Mouse (Mus musculus): ENCODE measurements around the gene Zfp444. TPM values are rescaled to one million over a fixed set of nuclear protein-coding genes. Genes with fewer than 3 reads are reported as not detected.

The Zfp444 gene
- total and polyA plus RNA-seq, 3 experiments, result 16.2 to 24.2 TPM; not detected in 1

DNA sequence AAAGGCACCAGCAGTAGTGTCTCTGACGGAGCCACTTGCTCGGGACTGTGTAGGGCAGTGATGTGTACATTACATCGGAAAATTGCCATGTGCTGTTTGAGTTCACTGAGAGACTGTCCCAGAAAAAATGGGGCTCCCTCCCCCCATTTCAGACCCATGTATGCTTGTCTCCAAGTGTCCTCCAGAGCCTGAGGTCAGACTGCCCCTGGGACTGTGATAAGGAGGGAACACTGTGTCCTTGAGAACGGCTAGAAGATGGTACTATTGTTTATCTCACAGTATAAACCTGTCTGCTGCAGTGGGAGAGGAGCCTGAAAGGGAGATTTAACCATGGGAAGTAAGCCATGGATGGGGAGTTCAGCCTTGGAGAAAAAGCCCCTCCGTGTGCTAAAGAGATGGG lies 7.4 kb upstream of the Zfp444 start:
- DNase-seq (ENCODE audit: low read depth, low spot score), result no peak
- H3K79me2 ChIP-seq (ENCODE audit: control insufficient read depth, insufficient read depth, low read length, poor library complexity), result no peaks in the 10 kb centered on the region
- no peaks in the 10 kb centered on the region; a peak in 1 of 4 replicates for H3K36me3 ChIP-seq (ENCODE audit: control insufficient read depth in 1 of 2, insufficient read depth in 2 of 2, low read length in 2 of 2)
- H3K9ac ChIP-seq (ENCODE audit: control insufficient read depth, low read depth, low read length, poor library complexity, severe bottlenecking), result no peak overlapping the region
- no peaks in the 10 kb centered on the region for H3K9me3 ChIP-seq (replicated peaks; ENCODE audit: insufficient read depth, low read length)
- TF ChIP-seq MXI1 (IDR thresholded peaks at IDR 0.05; ENCODE audit: low read depth, low read length) (no peak), CHD1 (IDR thresholded peaks at IDR 0.05; ENCODE audit: low read depth, low read length) (no peak), TAL1 (IDR thresholded peaks at IDR 0.05; ENCODE audit: low read length) (no peak), POLR2AphosphoS5 (IDR thresholded peaks at IDR 0.05; ENCODE audit: borderline replicate concordance, low read depth, low read length) (no peak), POLR2A (IDR thresholded peaks at IDR 0.05; ENCODE audit: control insufficient read depth in 1 of 2, insufficient read depth in 1 of 2, low read depth in 1 of 2, low read length in 2 of 2, poor library complexity in 1 of 2) (no peak), SMC3 (IDR thresholded peaks at IDR 0.05; ENCODE audit: low read depth, low read length) (no peak), KAT2A (conservative IDR thresholded peaks at IDR 0.05; ENCODE audit: low read depth, low read length) (no peak)
- H3K27me3 ChIP-seq (ENCODE audit: control insufficient read depth in 1 of 2, insufficient read depth in 2 of 2, low read length in 2 of 2), result no peaks in the 10 kb centered on the region
- no peak overlapping the region for H3K27ac ChIP-seq (ENCODE audit: control insufficient read depth, low read depth, low read length)
- H3K4me1 ChIP-seq (ENCODE audit: control insufficient read depth in 1 of 2, insufficient read depth in 2 of 2, low read length in 2 of 2), result no peaks in the 10 kb centered on the region
- H3K4me3 ChIP-seq (ENCODE audit: control insufficient read depth in 1 of 2, insufficient read depth in 1 of 2, low read depth in 2 of 2, low read length in 2 of 2), result no peak overlapping the region

DNA sequence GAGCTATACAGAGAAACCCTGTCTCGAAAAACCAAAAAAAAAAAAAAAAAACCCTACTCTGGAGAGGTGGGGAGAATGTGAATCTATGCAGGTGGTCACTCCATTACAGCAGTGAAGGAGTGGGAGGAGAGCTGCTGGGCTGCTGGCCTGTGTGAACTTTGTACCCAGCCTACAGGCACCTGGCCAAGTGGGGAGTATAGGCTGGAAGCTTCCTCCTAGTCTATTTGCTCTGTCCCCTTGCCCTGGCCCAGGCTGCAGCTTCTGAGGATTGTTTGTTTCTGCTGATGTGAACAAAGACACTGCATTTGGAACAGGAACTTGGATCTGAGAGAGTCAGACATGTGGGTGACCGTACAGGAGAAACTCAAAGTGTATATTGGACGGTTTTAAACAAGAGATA lies 2.6 kb upstream of the Zfp444 start:
- Histone ChIP-seq H3K27ac (ENCODE audit: control insufficient read depth, low read depth, low read length) (no peak overlapping the region), H3K9me3 (replicated peaks; ENCODE audit: insufficient read depth, low read length) (no peaks in the 10 kb centered on the region), H3K4me1 (ENCODE audit: control insufficient read depth in 1 of 2, insufficient read depth in 2 of 2, low read length in 2 of 2) (peaks cover 2 to 6% of the 10 kb centered on the region in 2 experiments; a peak in 3 of 4 replicates), H3K4me3 (ENCODE audit: control insufficient read depth in 1 of 2, insufficient read depth in 1 of 2, low read depth in 2 of 2, low read length in 2 of 2) (no peak overlapping the region), H3K27me3 (ENCODE audit: control insufficient read depth in 1 of 2, insufficient read depth in 2 of 2, low read length in 2 of 2) (no peaks in the 10 kb centered on the region), H3K9ac (ENCODE audit: control insufficient read depth, low read depth, low read length, poor library complexity, severe bottlenecking) (no peak overlapping the region), H3K36me3 (ENCODE audit: control insufficient read depth in 1 of 2, insufficient read depth in 2 of 2, low read length in 2 of 2) (peaks cover 0 to 13% of the 10 kb centered on the region in 2 experiments; a peak in 2 of 4 replicates), H3K79me2 (ENCODE audit: control insufficient read depth, insufficient read depth, low read length, poor library complexity) (peaks cover 8% of the 10 kb centered on the region)
- TF ChIP-seq ZC3H11A (IDR thresholded peaks at IDR 0.05; ENCODE audit: low read depth, low read length) (no peak), GATA1 (IDR thresholded peaks at IDR 0.05; ENCODE audit: low read depth, low read length) (no peak), RAD21 (IDR thresholded peaks at IDR 0.05; ENCODE audit: low read depth, low read length) (no peak), UBTF (IDR thresholded peaks at IDR 0.05; ENCODE audit: borderline replicate concordance, insufficient read depth, low read depth, low read length) (no peak), ZMIZ1 (IDR thresholded peaks at IDR 0.05; ENCODE audit: low read depth, low read length) (no peak), ZKSCAN1 (IDR thresholded peaks at IDR 0.05; ENCODE audit: low read depth, low read length) (no peak), NRF1 (IDR thresholded peaks at IDR 0.05; ENCODE audit: insufficient read depth, low read depth, low read length, poor library complexity, severe bottlenecking) (no peak)
- DNase-seq (ENCODE audit: low read depth, low spot score), result peak; percentile 28

DNA sequence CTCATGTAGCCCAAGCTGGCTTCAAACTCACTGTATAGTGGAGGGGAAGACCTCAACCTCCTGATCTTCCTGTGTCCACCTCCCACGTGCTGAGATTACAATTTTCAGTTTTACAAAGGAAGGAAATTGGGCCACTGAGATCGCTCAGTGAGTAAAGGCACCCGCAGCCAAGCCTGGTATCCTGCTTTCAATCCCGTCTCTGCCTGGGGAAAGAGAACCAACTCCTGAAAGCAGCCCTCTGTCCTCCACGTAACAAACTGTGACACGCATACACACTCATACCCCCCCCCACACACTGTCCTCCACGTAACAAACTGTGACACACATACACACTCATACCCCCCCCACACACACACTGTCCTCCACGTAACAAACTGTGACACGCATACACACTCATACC lies 1.6 kb upstream of the Zfp444 start:
- Histone ChIP-seq H3K27me3 (ENCODE audit: control insufficient read depth in 1 of 2, insufficient read depth in 2 of 2, low read length in 2 of 2) (no peaks in the 10 kb centered on the region), H3K9ac (ENCODE audit: control insufficient read depth, low read depth, low read length, poor library complexity, severe bottlenecking) (no peak overlapping the region), H3K4me1 (ENCODE audit: control insufficient read depth in 1 of 2, insufficient read depth in 2 of 2, low read length in 2 of 2) (peaks cover 2 to 16% of the 10 kb centered on the region in 2 experiments; a peak in 3 of 4 replicates), H3K9me3 (replicated peaks; ENCODE audit: insufficient read depth, low read length) (no peaks in the 10 kb centered on the region), H3K36me3 (ENCODE audit: control insufficient read depth in 1 of 2, insufficient read depth in 2 of 2, low read length in 2 of 2) (peaks cover 0 to 19% of the 10 kb centered on the region in 2 experiments; a peak in 2 of 4 replicates), H3K4me3 (ENCODE audit: control insufficient read depth in 1 of 2, insufficient read depth in 1 of 2, low read depth in 2 of 2, low read length in 2 of 2) (no peak overlapping the region), H3K79me2 (ENCODE audit: control insufficient read depth, insufficient read depth, low read length, poor library complexity) (peaks cover 8% of the 10 kb centered on the region), H3K27ac (ENCODE audit: control insufficient read depth, low read depth, low read length) (no peak overlapping the region)
- no peak for DNase-seq (ENCODE audit: low read depth, low spot score)
- TF ChIP-seq UBTF (IDR thresholded peaks at IDR 0.05; ENCODE audit: borderline replicate concordance, insufficient read depth, low read depth, low read length) (no peak), TBP (IDR thresholded peaks at IDR 0.05; ENCODE audit: low read depth, low read length) (no peak), MAFK (IDR thresholded peaks at IDR 0.05; ENCODE audit: borderline replicate concordance, low read depth, low read length) (no peak), CTCF (IDR thresholded peaks at IDR 0.05 in 2 of 3, conservative IDR thresholded peaks at IDR 0.05 in 1 of 3; ENCODE audit: control insufficient read depth in 1 of 3, insufficient read depth in 1 of 3, low read depth in 2 of 3, low read length in 3 of 3, poor library complexity in 1 of 3, severe bottlenecking in 1 of 3) (no peak), MYC (IDR thresholded peaks at IDR 0.05; ENCODE audit: low read depth, low read length) (no peak), E2F4 (IDR thresholded peaks at IDR 0.05; ENCODE audit: borderline replicate concordance, low read depth, low read length) (no peak), MEF2A (IDR thresholded peaks at IDR 0.05; ENCODE audit: extremely low read depth, insufficient replicate concordance, low read depth, low read length, poor library complexity, severe bottlenecking) (no peak), USF1 (IDR thresholded peaks at IDR 0.05; ENCODE audit: low read depth, low read length) (no peak), ELF1 (IDR thresholded peaks at IDR 0.05; ENCODE audit: low read depth, low read length) (no peak), POLR2A (IDR thresholded peaks at IDR 0.05; ENCODE audit: control insufficient read depth in 1 of 2, insufficient read depth in 1 of 2, low read depth in 1 of 2, low read length in 2 of 2, poor library complexity in 1 of 2) (no peak), SIN3A (IDR thresholded peaks at IDR 0.05; ENCODE audit: low read length) (no peak), TCF12 (IDR thresholded peaks at IDR 0.05; ENCODE audit: low read depth, low read length) (no peak), EP300 (IDR thresholded peaks at IDR 0.05; ENCODE audit: low read depth in 1 of 2, low read length in 2 of 2) (no peak), RAD21 (IDR thresholded peaks at IDR 0.05; ENCODE audit: low read depth, low read length) (no peak), CHD2 (IDR thresholded peaks at IDR 0.05; ENCODE audit: low read length) (no peak)
